Mouse (Mus musculus) cerebellum, adult 2 months (tissue): ENCODE data around the gene AC129217.1.

Source experiments
- CTCF ChIP-seq: fragments of 200-500 bp; IDR thresholded peaks from 2 replicates; pipeline ENCODE4 v1.5.1; 2011; ENCODE audit warnings: low read depth, mild to moderate bottlenecking, control low read depth, low read length, moderate library complexity, borderline replicate concordance; ENCODE audit not compliant: insufficient read depth
- POLR2A ChIP-seq: fragments of 200-500 bp; IDR thresholded peaks from 2 replicates; pipeline ENCODE4 v1.6.1; 2011; ENCODE audit warnings: low read length, control low read depth, borderline replicate concordance; ENCODE audit not compliant: insufficient read depth

- TF ChIP-seq CTCF (no peak), POLR2A (no peak)
Measured at GRCm38 (mm10) chr19:8859018-8859417, 29.4 kb downstream of the AC129217.1 start.
